Mouse (Mus musculus) small intestine, adult 10 weeks (tissue): ENCODE measurements around the gene Csrp1. TPM values are rescaled to one million over a fixed set of nuclear protein-coding genes. Genes with fewer than 3 reads are reported as not detected.

ENCODE experiments used
- polyA plus RNA-seq: library from polyadenylated mRNA; stranded (reverse); fragments of 350-450 nt; fragmentation: Illumina TruSeq; extraction: RNeasy Lipid Tissue Mini Kit (QIAGEN cat#74804); gene quantifications from one replicate; pipeline ENCODE4 v1.2.3, GENCODE M21; 2014; ENCODE audit warnings: low replicate concordance

The Csrp1 gene
- polyA plus RNA-seq, result 11.0 TPM

DNA sequence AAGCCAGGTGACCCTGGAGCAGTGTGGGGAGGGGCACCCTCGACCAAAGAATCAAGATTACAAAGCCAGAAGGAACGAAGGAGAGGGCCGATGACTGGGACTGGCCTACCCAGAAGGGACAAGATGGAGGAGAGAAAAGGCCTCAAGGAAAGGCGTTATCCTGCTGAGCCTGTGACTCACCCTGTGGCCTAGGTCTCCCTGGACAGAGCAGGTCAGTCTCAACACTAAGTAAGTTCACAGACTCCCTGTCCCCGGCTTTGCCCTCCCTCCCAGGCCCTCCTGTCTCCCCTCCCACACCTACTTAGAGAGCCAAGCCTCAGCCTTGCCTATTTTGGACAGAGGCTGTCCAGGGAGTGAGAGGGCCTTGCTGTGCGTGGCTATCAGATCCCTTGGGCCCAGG lies at the start of gene Csrp1:
TSS of gene Csrp1 (plus strand) at position 79 of the 400 bp plus-strand sequence.

DNA sequence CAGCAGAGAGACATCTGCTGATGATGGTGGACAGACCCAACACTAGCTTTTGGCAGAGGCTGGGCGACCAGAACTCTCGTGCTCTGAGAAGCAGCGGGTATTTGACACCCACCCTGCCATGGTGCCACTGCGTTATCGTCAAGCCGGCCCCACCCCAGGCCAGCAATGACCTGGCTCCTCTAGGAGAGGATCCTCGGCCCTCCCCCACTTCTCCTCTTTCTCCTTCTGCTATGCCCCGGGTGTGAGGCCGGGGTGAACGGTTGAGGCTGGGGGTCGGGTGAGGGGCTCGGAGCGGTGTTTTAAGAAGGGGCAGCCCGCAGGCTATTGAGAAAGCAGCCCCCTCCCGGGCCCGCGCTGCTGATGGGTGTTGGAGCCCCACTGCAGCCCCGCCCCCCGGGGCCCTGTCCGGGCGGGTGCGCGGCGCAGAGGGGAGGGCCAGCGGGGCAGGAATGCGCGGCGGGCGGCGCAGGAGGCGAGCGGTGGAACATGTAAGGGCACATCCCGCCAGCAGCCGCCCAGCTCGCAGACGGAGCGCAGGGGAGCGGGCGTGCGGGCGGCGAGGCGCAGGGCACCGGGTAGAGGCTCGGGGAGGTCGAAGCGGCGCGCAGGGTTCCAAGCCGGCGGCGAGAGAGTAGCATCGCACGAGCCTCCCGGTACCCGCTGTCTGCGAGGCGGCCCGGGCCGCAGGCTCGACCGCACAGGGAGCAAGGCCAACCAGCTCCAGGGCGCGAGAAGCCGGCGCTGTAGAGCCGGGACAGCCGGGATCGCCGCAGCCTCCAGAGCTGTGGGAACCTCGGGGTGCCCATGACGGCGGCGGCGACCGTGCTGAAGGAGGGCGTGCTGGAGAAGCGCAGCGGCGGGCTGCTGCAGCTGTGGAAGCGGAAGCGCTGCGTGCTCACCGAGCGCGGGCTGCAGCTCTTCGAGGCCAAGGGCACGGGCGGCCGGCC lies 46.1 kb downstream of the Csrp1 start, which contains the start of gene Phlda3:
TSS of gene Phlda3 (plus strand) at position 475 of the 947 bp plus-strand sequence.

GRCm38 (mm10) chr1:135778780-135779535 lies 59.1 kb downstream of the Csrp1 start, which contains the start of gene Tnni1:
Gene Tnni1 (plus strand): TSS chr1:135779434.

Other genes with a start within 250 kb of the Csrp1 start
- gene Nav1, start 112.8 kb upstream of the Csrp1 start, polyA plus RNA-seq, result 4.9 TPM
- not detected for gene Phlda3, start 46.1 kb downstream of the Csrp1 start, polyA plus RNA-seq
- not detected for gene Tnni1, start 59.4 kb downstream of the Csrp1 start, polyA plus RNA-seq
- 6.2 TPM for gene Lad1, start 98.5 kb downstream of the Csrp1 start, polyA plus RNA-seq
- 0.93 TPM for gene Tnnt2, start 116.3 kb downstream of the Csrp1 start, polyA plus RNA-seq
- gene Pkp1, start 199.1 kb downstream of the Csrp1 start, polyA plus RNA-seq, result 2.0 TPM